Mouse (Mus musculus): ENCODE data around the gene Grin2a.
"Not testable (repeated sequence)": the region's sequence is repeated elsewhere in the genome, so short reads cannot be mapped to it uniquely, and the experiment has no call there.

Grin2a gene

GRCm38 (mm10) chr16:9624346-9624745 is 371.0 kb downstream of the Grin2a start:
- no peak for DNase-seq (ENCODE audit: low spot score)

- DNase-seq (ENCODE audit: low spot score), result no peak
Observed at GRCm38 (mm10) chr16:9618206-9618605, 377.2 kb downstream of the Grin2a start.

- DNase-seq (ENCODE audit: low spot score), result no peak
Observed at GRCm38 (mm10) chr16:9617215-9617614, 378.1 kb downstream of the Grin2a start.

- no peak for DNase-seq (ENCODE audit: low spot score)
Observed at GRCm38 (mm10) chr16:9616807-9617206, 378.6 kb downstream of the Grin2a start.

- DNase-seq (ENCODE audit: low spot score), result not testable (repeated sequence)
Observed at GRCm38 (mm10) chr16:9612596-9612995, 382.8 kb downstream of the Grin2a start.

- no peak for DNase-seq (ENCODE audit: low spot score)
Observed at GRCm38 (mm10) chr16:9607432-9607831, 387.9 kb downstream of the Grin2a start.

- no peak for DNase-seq (ENCODE audit: low spot score)
Observed at GRCm38 (mm10) chr16:9603983-9604382, 391.4 kb downstream of the Grin2a start.

GRCm38 (mm10) chr16:9602579-9602978 is 392.8 kb downstream of the Grin2a start:
- no peak for DNase-seq (ENCODE audit: low spot score)

- DNase-seq (ENCODE audit: low spot score), result no peak
Observed at GRCm38 (mm10) chr16:9589176-9589575, 406.2 kb downstream of the Grin2a start.

- no peak for DNase-seq (ENCODE audit: low spot score)
Observed at GRCm38 (mm10) chr16:9588431-9588830, 406.9 kb downstream of the Grin2a start.

- no peak for DNase-seq (ENCODE audit: low spot score)
Observed at GRCm38 (mm10) chr16:9583981-9584380, 411.4 kb downstream of the Grin2a start.

- DNase-seq (ENCODE audit: low spot score), result no peak
Observed at GRCm38 (mm10) chr16:9571793-9572192, 423.6 kb downstream of the Grin2a start.

GRCm38 (mm10) chr16:9567286-9567685 is 428.1 kb downstream of the Grin2a start:
- DNase-seq (ENCODE audit: low spot score), result no peak

- DNase-seq (ENCODE audit: low spot score), result no peak
Observed at GRCm38 (mm10) chr16:9561816-9562215, 433.5 kb downstream of the Grin2a start.

GRCm38 (mm10) chr16:9535196-9535595 is 460.2 kb downstream of the Grin2a start:
- DNase-seq (ENCODE audit: low spot score), result no peak

GRCm38 (mm10) chr16:9533564-9534332 is 461.6 kb downstream of the Grin2a start:
- DNase-seq (ENCODE audit: low spot score), result no peak

GRCm38 (mm10) chr16:9532843-9533532 is 462.4 kb downstream of the Grin2a start:
- DNase-seq (ENCODE audit: low spot score), result no peak

- DNase-seq (ENCODE audit: low spot score), result no peak
Observed at GRCm38 (mm10) chr16:9527214-9527613, 468.1 kb downstream of the Grin2a start.

GRCm38 (mm10) chr16:9523314-9523713 is 472.0 kb downstream of the Grin2a start:
- DNase-seq (ENCODE audit: low spot score), result no peak

All from ovary, postnatal 14 days (tissue).